8 mouse cellular contexts compared by ENCODE assay signal in genomic region chr3:152107149-152108002, GRCm38 (mm10). TPM values are rescaled to one million over a fixed set of nuclear protein-coding genes. Genes with fewer than 3 reads are reported as not detected.
DNase-seq lines count a peak whose midpoint lies in the region; ATAC-seq lines count a peak whose summit lies in the region.

No protein-coding gene starts in this region.

- peak overlapping the region; percentile 47 for H3K4me3 ChIP-seq in midbrain, embryonic 16.5 days (ENCODE audit: low read depth, low read length)

- no peaks in the 10 kb centered on the region for H3K36me3 ChIP-seq in midbrain, embryonic 16.5 days (ENCODE audit: control insufficient read depth, insufficient read depth, low read length)

- H3K9ac ChIP-seq in midbrain, embryonic 16.5 days (ENCODE audit: low read depth, low read length) = peak overlapping the region; percentile 62

- H3K4me2 ChIP-seq in midbrain, embryonic 16.5 days (ENCODE audit: low read length) = peak overlapping the region; percentile 90

- peak overlapping the region; percentile 62 for H3K27ac ChIP-seq in midbrain, embryonic 16.5 days (ENCODE audit: low read length)

- DNase-seq in cerebellum, adult 11-12 months = peak; percentile 38
- peak; percentile 57 for DNase-seq in thymus, postnatal 14 days
- no peak for DNase-seq in thymus, postnatal 0 days (ENCODE audit: low spot score)
- peak; percentile 39 for DNase-seq in induced T-regulatory cell, adult 2 months (ENCODE audit: low read depth)
- DNase-seq in right cerebral cortex, postnatal 25 days = no peak
- no peak for DNase-seq in right cerebral cortex, postnatal 10 days (ENCODE audit: low spot score in 2 of 2)

- peaks cover 17% of the 10 kb centered on the region for H3K4me1 ChIP-seq in midbrain, embryonic 16.5 days (ENCODE audit: control insufficient read depth, insufficient read depth, low read length)

- peaks cover 4% of the 10 kb centered on the region; the same call in 1 of the 2 replicates for H3K27me3 ChIP-seq in midbrain, embryonic 16.5 days (ENCODE audit: control insufficient read depth, insufficient read depth, low read depth, low read length)

- no peaks in the 10 kb centered on the region for H3K9me3 ChIP-seq in midbrain, embryonic 16.5 days (replicated peaks; ENCODE audit: control insufficient read depth, low read length, poor library complexity, severe bottlenecking)

- 28% methylated on average over 30 of the region's 30 CpGs for WGBS in midbrain, embryonic 16.5 days

- ATAC-seq in cerebellum, adult (ENCODE audit: insufficient number of reproducible peaks, low FRiP score, low TSS enrichment) = no peak
- peak; percentile 34 for ATAC-seq in midbrain, embryonic 16.5 days

RNA-seq across cellular contexts. Expression of gene Gipc2, which starts 58.7 kb away (rescaled TPM):
- 1.1 and 1.4 TPM in 2 replicates for polyA plus RNA-seq in thymus, postnatal 0 days (2015; fragmentation: Nextera tagmentation; extraction: Ambion mirVana)
- polyA plus RNA-seq in midbrain, embryonic 16.5 days (2015; fragmentation: Nextera tagmentation; extraction: Ambion mirVana) = 13.6 and 16.2 TPM in 2 replicates

Comparison
In these comparisons a context has a peak if more than half of its experiments do, and no peak if none do; other contexts are left out.
1. DNase-seq: peak in cerebellum, adult 11-12 months (single experiment), thymus, postnatal 14 days (single experiment) and induced T-regulatory cell, adult 2 months (single experiment); none in thymus, postnatal 0 days (single experiment), right cerebral cortex, postnatal 25 days (single experiment) and right cerebral cortex, postnatal 10 days (0 of 2).